Mouse (Mus musculus) ES-E14 (cell line): ENCODE measurements around the gene Mettl24. TPM values are rescaled to one million over a fixed set of nuclear protein-coding genes. Genes with fewer than 3 reads are reported as not detected.

Experiments used
- DNase-seq: peaks from one replicate; pipeline ENCODE4 v3.0.0-alpha.2; 2013; ENCODE audit warnings: low read depth, low spot score
- H3K27ac ChIP-seq: 2 replicates; pipeline ENCODE4 v1.5.1; 2012; ENCODE audit warnings: low read depth, mild to moderate bottlenecking, low read length, moderate library complexity, mixed read lengths; ENCODE audit not compliant: poor library complexity, insufficient read depth, severe bottlenecking
- H3K36me3 ChIP-seq: 2 replicates; pipeline ENCODE4 v1.6.1; 2012; ENCODE audit warnings: mild to moderate bottlenecking, low read length, moderate library complexity, mixed read lengths; ENCODE audit not compliant: control insufficient read depth, poor library complexity, insufficient read depth, severe bottlenecking
- H3K4me1 ChIP-seq, 2 experiments: fragments of 150-350 bp in 1 of 2; sonication (generic) in 1 of 2; 2 replicates each; pipeline ENCODE4 v1.6.1; 2012; ENCODE audit warnings: low read length in 2 of 2, mild to moderate bottlenecking in 1 of 2, mixed read lengths in 1 of 2; ENCODE audit not compliant: control insufficient read depth in 2 of 2, insufficient read depth in 2 of 2, poor library complexity in 1 of 2
- H3K4me3 ChIP-seq, 2 experiments: fragments of 150-350 bp in 1 of 2; sonication (generic) in 1 of 2; 2 replicates each; pipeline ENCODE4 v1.5.1; 2012; ENCODE audit warnings: low read length in 2 of 2, low read depth in 1 of 2, mild to moderate bottlenecking in 1 of 2, mixed read lengths in 1 of 2; ENCODE audit not compliant: insufficient read depth in 1 of 2, poor library complexity in 1 of 2, severe bottlenecking in 1 of 2
- H3K9ac ChIP-seq: 2 replicates; pipeline ENCODE4 v1.6.1; 2012; ENCODE audit warnings: low read depth, mild to moderate bottlenecking, low read length, mixed read lengths; ENCODE audit not compliant: poor library complexity, insufficient read depth, severe bottlenecking
- H3K9me3 ChIP-seq: fragments of 150-350 bp; sonication (generic); 2 replicates; pipeline ENCODE4 v1.6.1; 2012; ENCODE audit warnings: low read depth, mild to moderate bottlenecking, low read length; ENCODE audit not compliant: control insufficient read depth, insufficient read depth
- CHD2 ChIP-seq: IDR thresholded peaks from 2 replicates; pipeline ENCODE4 v1.6.1; 2014; ENCODE audit warnings: mild to moderate bottlenecking, low read depth, low read length, inconsistent platforms
- HCFC1 ChIP-seq: IDR thresholded peaks from 2 replicates; pipeline ENCODE4 v1.6.1; 2012; ENCODE audit warnings: low read length, inconsistent platforms, borderline replicate concordance; ENCODE audit not compliant: insufficient read depth
- MAFK ChIP-seq: IDR thresholded peaks from 2 replicates; pipeline ENCODE4 v1.6.1; 2014; ENCODE audit warnings: mild to moderate bottlenecking, low read depth, low read length, inconsistent platforms; ENCODE audit not compliant: insufficient read depth
- ZC3H11A ChIP-seq: IDR thresholded peaks from 2 replicates; pipeline ENCODE4 v1.6.1; 2012; ENCODE audit warnings: low read depth, mild to moderate bottlenecking, inconsistent platforms, low read length, borderline replicate concordance
- ZNF384 ChIP-seq: IDR thresholded peaks from 2 replicates; pipeline ENCODE4 v1.6.1; 2012; ENCODE audit warnings: low read depth, low read length, inconsistent platforms
- in situ Hi-C, 2 experiments: fragments of 600-800 bp; cut with MboI; formaldehyde crosslinking; loops; one replicate each; pipeline ENCODE4 v1.15.1; 2025; ENCODE audit warnings: low sequenced_read_pairs in 2 of 2, inconsistent platforms in 1 of 2; ENCODE audit not compliant: unreplicated experiment in 2 of 2
- total RNA-seq: library from RNA; depleted of rRNA; stranded (reverse); fragments of 300-350 nt; gene quantifications from 2 replicates; pipeline ENCODE4 v1.2.3, GENCODE M21; 2012

Gene Mettl24
- total RNA-seq, 1 experiment = 0.40 TPM

GRCm38 (mm10) chr10:40813627-40814026, 130.5 kb downstream of the Mettl24 start:
- no peak for DNase-seq
- no peak overlapping the region for H3K9ac ChIP-seq
- H3K4me3 ChIP-seq = no peak overlapping the region
- peaks cover 3 to 6% of the 10 kb centered on the region in 2 experiments; a peak in 2 of 4 replicates for H3K4me1 ChIP-seq
- in situ Hi-C loops = no loop called here
- TF ChIP-seq ZNF384 (no peak), HCFC1 (no peak), MAFK (no peak), CHD2 (no peak), ZC3H11A (no peak)
- no peaks in the 10 kb centered on the region for H3K9me3 ChIP-seq
- H3K36me3 ChIP-seq = no peaks in the 10 kb centered on the region
- no peak overlapping the region for H3K27ac ChIP-seq

- Histone ChIP-seq H3K4me3 (no peak overlapping the region), H3K9me3 (no peaks in the 10 kb centered on the region), H3K9ac (no peak overlapping the region), H3K36me3 (no peaks in the 10 kb centered on the region), H3K27ac (no peak overlapping the region), H3K4me1 (no peaks in the 10 kb centered on the region)
- TF ChIP-seq ZNF384 (no peak), MAFK (no peak), HCFC1 (no peak), ZC3H11A (no peak), CHD2 (no peak)
- in situ Hi-C loops = no loop called here
- no peak for DNase-seq
These were observed 133.4 kb downstream of the Mettl24 start for GRCm38 (mm10) chr10:40816471-40816870.

- Histone ChIP-seq H3K4me3 (no peak overlapping the region), H3K9me3 (no peaks in the 10 kb centered on the region), H3K4me1 (0 out of 4 replicates have a peak, but pooled peaks cover 0 to 3% of the 10 kb centered on the region in 2 experiments), H3K27ac (no peak overlapping the region), H3K9ac (no peak overlapping the region), H3K36me3 (no peaks in the 10 kb centered on the region)
- in situ Hi-C loops = no loop called here
- no peak for TF ChIP-seq MAFK
- TF ChIP-seq CHD2 = no peak
- TF ChIP-seq ZNF384 = no peak
- TF ChIP-seq ZC3H11A = no peak
- TF ChIP-seq HCFC1 = no peak
- DNase-seq = no peak
These were observed 142.9 kb downstream of the Mettl24 start for GRCm38 (mm10) chr10:40825952-40826351.

GRCm38 (mm10) chr10:40827706-40828105, 144.6 kb downstream of the Mettl24 start:
- Histone ChIP-seq H3K9me3 (no peaks in the 10 kb centered on the region), H3K36me3 (no peaks in the 10 kb centered on the region; the same call in 1 of the 2 replicates), H3K9ac (no peak overlapping the region), H3K27ac (no peak overlapping the region), H3K4me3 (no peak overlapping the region), H3K4me1 (0 out of 4 replicates have a peak, but pooled peaks cover 0 to 3% of the 10 kb centered on the region in 2 experiments)
- DNase-seq = no peak
- in situ Hi-C loops = no loop called here
- TF ChIP-seq HCFC1 = no peak
- TF ChIP-seq CHD2 = no peak
- no peak for TF ChIP-seq ZNF384
- TF ChIP-seq MAFK = no peak
- TF ChIP-seq ZC3H11A = no peak

- in situ Hi-C loops = no loop called here
- Histone ChIP-seq H3K9ac (no peak overlapping the region), H3K36me3 (no peaks in the 10 kb centered on the region; the same call in 1 of the 2 replicates), H3K27ac (no peak overlapping the region), H3K4me3 (no peak overlapping the region), H3K9me3 (no peaks in the 10 kb centered on the region), H3K4me1 (0 out of 4 replicates have a peak, but pooled peaks cover 0 to 3% of the 10 kb centered on the region in 2 experiments)
- DNase-seq = no peak
- TF ChIP-seq ZNF384 (no peak), MAFK (no peak), ZC3H11A (no peak), CHD2 (no peak), HCFC1 (no peak)
These were observed 147.2 kb downstream of the Mettl24 start for GRCm38 (mm10) chr10:40830312-40830711.
